Mouse (Mus musculus): ENCODE data around the gene 1110051M20Rik.

DNA sequence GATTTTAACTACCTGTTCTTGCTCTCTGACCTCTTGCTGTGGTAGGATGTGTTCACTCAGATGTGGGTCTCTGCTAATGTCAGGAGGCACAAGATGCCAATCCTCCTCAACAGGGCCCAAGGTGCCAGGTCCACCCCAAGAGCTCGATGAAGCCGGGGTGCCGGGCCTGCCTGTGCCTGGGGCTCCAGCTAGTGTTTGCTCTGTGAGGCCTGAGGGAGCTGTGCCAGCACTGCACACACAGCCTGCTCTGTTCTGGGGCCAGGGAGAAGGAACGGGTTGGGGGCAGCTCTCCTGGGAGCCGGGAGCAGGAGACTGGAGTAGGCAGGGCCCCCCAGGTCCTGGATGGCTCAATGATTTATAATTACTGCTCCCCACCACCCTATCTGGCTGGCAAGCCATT lies 186.4 kb downstream of the 1110051M20Rik start:
- no peak for TF ChIP-seq CTCF (IDR thresholded peaks at IDR 0.05; ENCODE audit: low read depth, low read length)
- TF ChIP-seq POLR2AphosphoS5 (IDR thresholded peaks at IDR 0.05; ENCODE audit: insufficient replicate concordance, low read depth, low read length), result no peak
- no peak for TF ChIP-seq TAL1 (conservative IDR thresholded peaks at IDR 0.05; ENCODE audit: low read depth, low read length)
